ENCODE assay signal across 9 mouse cellular contexts in the genomic region with DNA sequence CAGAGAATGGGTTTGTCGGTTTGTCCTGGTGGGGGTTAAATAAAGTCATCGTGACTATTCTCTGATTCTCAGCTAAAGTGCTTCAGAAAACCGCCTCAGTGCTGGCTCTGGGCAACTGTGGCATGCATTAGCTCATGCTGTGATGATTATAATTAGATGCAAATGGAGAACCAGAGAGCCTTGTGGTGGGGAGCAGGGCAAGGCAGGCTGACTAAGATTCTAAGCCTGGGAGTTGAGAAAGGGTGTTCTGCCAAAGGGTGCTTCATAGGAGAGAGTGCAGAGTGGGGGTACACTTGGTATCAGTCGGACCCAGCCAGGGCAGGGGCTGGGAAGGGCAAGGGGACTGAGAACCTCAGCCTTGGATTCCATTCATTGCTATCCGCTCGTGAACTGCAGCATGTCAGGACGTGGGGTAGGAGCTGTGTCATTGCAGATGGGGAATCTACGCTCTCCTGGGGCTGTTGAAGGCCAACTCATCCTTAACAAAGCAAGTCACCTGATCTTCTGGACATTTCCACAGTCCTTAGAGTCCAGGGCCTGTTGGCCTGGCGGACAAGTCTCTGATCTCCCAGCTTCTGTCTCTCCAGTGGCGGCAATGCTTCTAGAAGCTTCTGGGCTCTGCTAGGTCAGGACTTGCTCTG. TPM values are rescaled to one million over a fixed set of nuclear protein-coding genes. Genes with fewer than 3 reads are reported as not detected.
DNase-seq lines count a peak whose midpoint lies in the region; ATAC-seq lines count a peak whose summit lies in the region.
"Had no signal": no experiment of that assay in that cellular context is flagged by ENCODE, and none has a peak within 500 bp of the region (broad histone marks: within the 10 kb centered on the region; RNA-seq: fewer than 3 reads in every experiment).

No protein-coding gene starts in this region.

- no peak for DNase-seq in hindbrain, embryonic 11.5 days (ENCODE audit: low spot score)
- DNase-seq in hindbrain, embryonic 10.5 days (ENCODE audit: low spot score) = no peak
- peak; percentile 74 for DNase-seq in 3T3-L1 (ENCODE audit: low read depth, low spot score)
- peak; percentile 75 for DNase-seq in brain, adult 2 months (ENCODE audit: low read depth, low spot score)
- DNase-seq in layer of hippocampus, postnatal 14 days (ENCODE audit: low spot score in 2 of 2) = no peak
- DNase-seq: lung, postnatal 10 days had no signal

- H3K27me3 ChIP-seq in hindbrain, embryonic 11.5 days (ENCODE audit: control insufficient read depth, insufficient read depth, low read length) = no peaks in the 10 kb centered on the region
- no peaks in the 10 kb centered on the region for H3K27me3 ChIP-seq in hindbrain, embryonic 10.5 days (ENCODE audit: insufficient read depth, poor library complexity, severe bottlenecking)
- no peaks in the 10 kb centered on the region for H3K27me3 ChIP-seq in hindbrain, embryonic 16.5 days (replicated peaks; ENCODE audit: control insufficient read depth, insufficient read depth, low read length)

- H3K4me3 ChIP-seq in hindbrain, embryonic 11.5 days (ENCODE audit: low read depth, low read length) = no peak overlapping the region
- H3K4me3 ChIP-seq in hindbrain, embryonic 10.5 days = no peak overlapping the region
- H3K4me3 ChIP-seq in hindbrain, embryonic 16.5 days (ENCODE audit: low read length) = no peak overlapping the region

- no peak overlapping the region for H3K27ac ChIP-seq in hindbrain, embryonic 11.5 days (ENCODE audit: low read depth, low read length)
- H3K27ac ChIP-seq in hindbrain, embryonic 10.5 days = no peak overlapping the region
- H3K27ac ChIP-seq in hindbrain, embryonic 16.5 days (ENCODE audit: low read depth, low read length) = no peak overlapping the region; the same call in 1 of the 2 replicates

- ATAC-seq in hindbrain, embryonic 11.5 days (ENCODE audit: low FRiP score) = peak; percentile 25; the same call in 1 of the 2 replicates
- 0 out of 2 replicates have a peak, but pooled peaks have one; percentile 34 for ATAC-seq in hindbrain, embryonic 16.5 days
- ATAC-seq in inflammation-experienced regulatory T-cells, adult 6 months = no peak
- ATAC-seq in megakaryocyte progenitor cell, adult 5-6 weeks (replicated peaks; ENCODE audit: poor library complexity) = no peak

- no peaks in the 10 kb centered on the region for H3K9me3 ChIP-seq in hindbrain, embryonic 11.5 days (ENCODE audit: control insufficient read depth, low read length)
- no peaks in the 10 kb centered on the region for H3K9me3 ChIP-seq in hindbrain, embryonic 10.5 days
- no peaks in the 10 kb centered on the region for H3K9me3 ChIP-seq in hindbrain, embryonic 16.5 days (ENCODE audit: control insufficient read depth, low read length)

- H3K4me2 ChIP-seq in hindbrain, embryonic 11.5 days (replicated peaks; ENCODE audit: low read depth, low read length) = no peak overlapping the region
- no peak overlapping the region for H3K4me2 ChIP-seq in hindbrain, embryonic 16.5 days (ENCODE audit: low read length)

- H3K4me1 ChIP-seq in hindbrain, embryonic 11.5 days (replicated peaks; ENCODE audit: control insufficient read depth, insufficient read depth, low read length) = peaks cover 9% of the 10 kb centered on the region; the same call in 1 of the 2 replicates
- H3K4me1 ChIP-seq in hindbrain, embryonic 10.5 days (replicated peaks) = peaks cover 35% of the 10 kb centered on the region
- peaks cover 23% of the 10 kb centered on the region for H3K4me1 ChIP-seq in hindbrain, embryonic 16.5 days (ENCODE audit: control insufficient read depth, insufficient read depth, low read depth, low read length)

- 48% methylated on average over 10 of the region's 10 CpGs for WGBS in hindbrain, embryonic 11.5 days
- 52% methylated on average over 10 of the region's 10 CpGs for whole genome bisulfite sequencing in hindbrain, embryonic 10.5 days
- WGBS in hindbrain, embryonic 16.5 days = 40% methylated on average over 10 of the region's 10 CpGs

- no peak overlapping the region; the same call in 1 of the 2 replicates for H3K9ac ChIP-seq in hindbrain, embryonic 11.5 days (ENCODE audit: low read depth, low read length)
- no peak overlapping the region for H3K9ac ChIP-seq in hindbrain, embryonic 16.5 days (ENCODE audit: low read depth, low read length)

- H3K36me3 ChIP-seq in hindbrain, embryonic 11.5 days (ENCODE audit: control insufficient read depth, insufficient read depth, low read length) = no peaks in the 10 kb centered on the region
- H3K36me3 ChIP-seq in hindbrain, embryonic 10.5 days = peaks cover 20% of the 10 kb centered on the region
- no peaks in the 10 kb centered on the region for H3K36me3 ChIP-seq in hindbrain, embryonic 16.5 days (ENCODE audit: control insufficient read depth, insufficient read depth, low read length)

RNA-seq across cellular contexts. Expression of a gene that starts 20.7 kb away (rescaled TPM):
- 11.6 and 13.1 TPM in 2 replicates for polyA plus RNA-seq in hindbrain, embryonic 11.5 days (2014; fragmentation: Nextera tagmentation; extraction: Ambion mirVana)
- 34.3 and 36.1 TPM in 2 replicates for polyA plus RNA-seq in hindbrain, embryonic 10.5 days (2016; fragmentation: Nextera tagmentation; extraction: Ambion mirVana)
- 31.7 and 37.0 TPM in 2 replicates for polyA plus RNA-seq in hindbrain, embryonic 16.5 days (2015; fragmentation: Nextera tagmentation; extraction: Ambion mirVana)
- 1 to 10 TPM in 1 of 3 experiments, under 1 TPM in 2; 0.15 to 3.2 (median 0.90) TPM for polyA plus RNA-seq in inflammation-experienced regulatory T-cells, adult 6 months (2017; shearing (Covaris generic))
- total RNA-seq in megakaryocyte progenitor cell, adult 5-6 weeks (2015) = 3.3 and 3.5 TPM in 2 replicates
- 6.5 and 6.8 TPM in 2 replicates for total RNA-seq in megakaryocyte progenitor cell, adult 5-6 weeks (2017)
- total RNA-seq in layer of hippocampus, postnatal 14 days (2021) = 10 to 100 TPM; 15.2 to 18.7 TPM

RNA-seq across cellular contexts. Expression of a gene that starts 49.6 kb away (rescaled TPM):
- polyA plus RNA-seq in hindbrain, embryonic 11.5 days (2014; fragmentation: Nextera tagmentation; extraction: Ambion mirVana) = 62.8 and 64.7 TPM in 2 replicates
- polyA plus RNA-seq in hindbrain, embryonic 10.5 days (2016; fragmentation: Nextera tagmentation; extraction: Ambion mirVana) = 40.1 and 63.3 TPM in 2 replicates
- polyA plus RNA-seq in hindbrain, embryonic 16.5 days (2015; fragmentation: Nextera tagmentation; extraction: Ambion mirVana) = 357 and 362 TPM in 2 replicates
- 1 to 10 TPM; 2.3 to 6.1 (median 5.0) TPM for polyA plus RNA-seq in inflammation-experienced regulatory T-cells, adult 6 months (2017; shearing (Covaris generic))
- 2.9 and 4.7 TPM in 2 replicates for total RNA-seq in megakaryocyte progenitor cell, adult 5-6 weeks (2015)
- 1.6 and 3.7 TPM in 2 replicates for total RNA-seq in megakaryocyte progenitor cell, adult 5-6 weeks (2017)
- 100 to 1,000 TPM; 601 to 619 TPM for total RNA-seq in layer of hippocampus, postnatal 14 days (2021)

Comparison
In these comparisons a context has a peak if more than half of its experiments do, and no peak if none do; other contexts are left out.
1. ATAC-seq: peak in hindbrain, embryonic 11.5 days (single experiment) and hindbrain, embryonic 16.5 days (single experiment); none in inflammation-experienced regulatory T-cells, adult 6 months (single experiment) and megakaryocyte progenitor cell, adult 5-6 weeks (single experiment).
2. DNase-seq: peak in 3T3-L1 (single experiment) and brain, adult 2 months (single experiment); none in hindbrain, embryonic 11.5 days (single experiment), hindbrain, embryonic 10.5 days (single experiment) and layer of hippocampus, postnatal 14 days (0 of 2).